Mouse (Mus musculus): Measurements from ENCODE around the gene Prkg2.

DNA sequence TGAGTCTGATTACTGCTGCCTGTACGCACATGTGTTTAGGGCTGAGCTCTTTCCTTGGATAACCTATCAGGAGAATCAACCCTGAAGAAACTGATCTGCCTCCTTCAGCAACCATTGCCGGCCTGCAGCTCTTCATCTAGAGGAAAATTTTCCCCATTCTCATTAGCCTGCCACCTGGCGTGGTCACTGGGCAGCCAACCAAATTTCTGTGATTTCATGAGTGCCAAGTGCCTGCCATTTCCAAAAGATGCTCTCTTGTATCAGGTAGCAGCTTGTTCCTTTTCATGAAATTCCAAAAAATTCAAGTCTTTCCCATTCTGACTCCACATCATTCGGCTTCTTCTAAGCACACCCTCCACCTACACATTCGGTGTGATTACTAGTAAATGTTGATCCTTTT lies 136.2 kb downstream of the Prkg2 start:
- TF ChIP-seq ZNF384 (IDR thresholded peaks at IDR 0.05; ENCODE audit: low read depth, low read length), result no peak
- TF ChIP-seq CHD2 (IDR thresholded peaks at IDR 0.05; ENCODE audit: low read depth, low read length), result no peak
- TF ChIP-seq MAFK (IDR thresholded peaks at IDR 0.05; ENCODE audit: insufficient read depth, low read depth, low read length), result no peak
